Mouse (Mus musculus) E14TG2a.4 (cell line): ENCODE results near the gene Gm29289.
"Not testable (repeated sequence)": the region's sequence is repeated elsewhere in the genome, so short reads cannot be mapped to it uniquely, and the experiment has no call there.

Experiments
- H3K27me3 ChIP-seq: 2 replicates; pipeline ENCODE4 v1.6.1; 2014; ENCODE audit warnings: low read length, control low read depth; ENCODE audit not compliant: insufficient read depth
- H3K36me3 ChIP-seq: 2 replicates; pipeline ENCODE4 v1.6.1; 2014; ENCODE audit warnings: low read length, control low read depth; ENCODE audit not compliant: insufficient read depth
- H3K4me1 ChIP-seq: replicated peaks from 2 replicates; pipeline ENCODE4 v1.6.1; 2014; ENCODE audit warnings: low read depth, low read length, control low read depth
- H3K4me3 ChIP-seq: replicated peaks from 2 replicates; pipeline ENCODE4 v1.5.1; 2014; ENCODE audit warnings: mild to moderate bottlenecking, low read length
- H3K9me3 ChIP-seq: 2 replicates; pipeline ENCODE4 v1.6.1; 2014; ENCODE audit warnings: low read length, control low read depth

Gm29289 gene

GRCm38 (mm10) chrY:2932282-2932681 is at the start of gene Gm29289:
Gene Gm29289, plus strand, starts transcription at chrY:2932582.
- H3K4me3 ChIP-seq, H3K9me3 ChIP-seq, H3K27me3 ChIP-seq, H3K4me1 ChIP-seq, H3K36me3 ChIP-seq: not testable (repeated sequence)

GRCm38 (mm10) chrY:2900689-2901088 is 31.7 kb upstream of the Gm29289 start, which contains the start of gene Gm10352:
Gene Gm10352, plus strand, starts transcription at chrY:2900989.
- H3K36me3 ChIP-seq, H3K4me3 ChIP-seq, H3K4me1 ChIP-seq, H3K27me3 ChIP-seq, H3K9me3 ChIP-seq: not testable (repeated sequence)
